Comparison of ENCODE assay signal across 20 mouse cellular contexts in genomic region chr8:115929472-115930210, GRCm38 (mm10).
DNase-seq lines count a peak whose midpoint lies in the region; ATAC-seq and TF ChIP-seq lines count a peak whose summit lies in the region.
"Had no signal": no experiment of that assay in that cellular context is flagged by ENCODE, and none has a peak within 500 bp of the region (broad histone marks: within the 10 kb centered on the region; RNA-seq: fewer than 3 reads in every experiment).

No protein-coding gene starts in this region.

- peak; percentile 81; the same call in 1 of the 2 replicates for ATAC-seq in intestine, embryonic 14.5 days (replicated peaks; ENCODE audit: low FRiP score, low TSS enrichment, low read depth)
- no peak for ATAC-seq in intestine, postnatal 0 days
- peak; percentile 93 for ATAC-seq in lung, embryonic 15.5 days (ENCODE audit: borderline replicate concordance, extremely low read depth, low FRiP score, low TSS enrichment)
- ATAC-seq in embryonic facial prominence, embryonic 15.5 days (ENCODE audit: insufficient number of reproducible peaks, low FRiP score, low TSS enrichment, low read depth): peak; percentile 72; the same call in 1 of the 2 replicates
- no peak; the same call in 1 of the 2 replicates for ATAC-seq in stomach, embryonic 15.5 days (ENCODE audit: insufficient read depth, low FRiP score, low read depth)

- peak overlapping the region; percentile 39 for H3K27ac ChIP-seq in intestine, embryonic 14.5 days (ENCODE audit: low read depth)
- H3K27ac ChIP-seq in intestine, postnatal 0 days (ENCODE audit: low read depth, low read length): no peak overlapping the region
- peak overlapping the region; percentile 61 for H3K27ac ChIP-seq in lung, embryonic 15.5 days
- H3K27ac ChIP-seq in embryonic facial prominence, embryonic 15.5 days (replicated peaks): 0 out of 2 replicates have a peak overlapping the region, but pooled peaks have one; percentile 48
- peak overlapping the region; percentile 48 for H3K27ac ChIP-seq in stomach, embryonic 15.5 days
- H3K27ac ChIP-seq: forebrain, embryonic 12.5 days; hindbrain, embryonic 13.5 days; left cerebral cortex, adult 2 months; limb, embryonic 13.5 days; liver, embryonic 15.5 days; midbrain, embryonic 10.5 days; neural tube, embryonic 12.5 days had no signal

- TF ChIP-seq CTCF in intestine, postnatal 0 days (IDR thresholded peaks at IDR 0.05; ENCODE audit: low read depth): no peak
- no peak for TF ChIP-seq CTCF in lung, adult 2 months (IDR thresholded peaks at IDR 0.05; ENCODE audit: insufficient read depth, low read length)

- no peak for TF ChIP-seq POLR2A in lung, adult 2 months (IDR thresholded peaks at IDR 0.05; ENCODE audit: borderline replicate concordance, extremely low read depth, low read depth, low read length)

- H3K4me3 ChIP-seq in intestine, embryonic 14.5 days (ENCODE audit: low read depth, low read length): no peak overlapping the region
- no peak overlapping the region for H3K4me3 ChIP-seq in intestine, postnatal 0 days (ENCODE audit: low read depth, low read length)
- no peak overlapping the region for H3K4me3 ChIP-seq in lung, embryonic 15.5 days
- H3K4me3 ChIP-seq in lung, adult 2 months (replicated peaks; ENCODE audit: extremely low read depth, low read depth, low read length): no peak overlapping the region
- no peak overlapping the region for H3K4me3 ChIP-seq in embryonic facial prominence, embryonic 15.5 days (replicated peaks)
- H3K4me3 ChIP-seq in stomach, embryonic 15.5 days (replicated peaks): no peak overlapping the region
- H3K4me3 ChIP-seq: forebrain, embryonic 12.5 days; hindbrain, embryonic 13.5 days; left cerebral cortex, adult 2 months; limb, embryonic 13.5 days; liver, embryonic 15.5 days; midbrain, embryonic 10.5 days; neural tube, embryonic 12.5 days had no signal

- H3K27me3 ChIP-seq in intestine, embryonic 14.5 days (replicated peaks; ENCODE audit: control insufficient read depth, insufficient read depth, low read length): no peaks in the 10 kb centered on the region
- no peaks in the 10 kb centered on the region for H3K27me3 ChIP-seq in intestine, postnatal 0 days (replicated peaks; ENCODE audit: control insufficient read depth, insufficient read depth, low read length)
- no peaks in the 10 kb centered on the region for H3K27me3 ChIP-seq in lung, embryonic 15.5 days
- no peaks in the 10 kb centered on the region for H3K27me3 ChIP-seq in embryonic facial prominence, embryonic 15.5 days
- H3K27me3 ChIP-seq in stomach, embryonic 15.5 days (replicated peaks): no peaks in the 10 kb centered on the region
- H3K27me3 ChIP-seq: forebrain, embryonic 12.5 days; hindbrain, embryonic 13.5 days; limb, embryonic 13.5 days; liver, embryonic 15.5 days; neural tube, embryonic 12.5 days had no signal

- intact Hi-C loops in heart, postnatal 36 days (cut with DNase I): no loop called here

- H3K4me2 ChIP-seq in intestine, embryonic 14.5 days (ENCODE audit: low read length): no peak overlapping the region
- H3K4me2 ChIP-seq in intestine, postnatal 0 days (replicated peaks; ENCODE audit: low read depth): no peak overlapping the region
- no peak overlapping the region for H3K4me2 ChIP-seq in lung, embryonic 15.5 days
- no peak overlapping the region for H3K4me2 ChIP-seq in embryonic facial prominence, embryonic 15.5 days (replicated peaks)
- H3K4me2 ChIP-seq in stomach, embryonic 15.5 days: no peak overlapping the region
- H3K4me2 ChIP-seq: forebrain, embryonic 12.5 days; hindbrain, embryonic 13.5 days; limb, embryonic 13.5 days; liver, embryonic 15.5 days; neural tube, embryonic 12.5 days had no signal

- no peak overlapping the region for H3K9ac ChIP-seq in intestine, embryonic 14.5 days (ENCODE audit: low read length)
- no peak overlapping the region for H3K9ac ChIP-seq in intestine, postnatal 0 days (ENCODE audit: low read depth, low read length)
- H3K9ac ChIP-seq in lung, embryonic 15.5 days: no peak overlapping the region
- H3K9ac ChIP-seq in embryonic facial prominence, embryonic 15.5 days: no peak overlapping the region
- no peak overlapping the region for H3K9ac ChIP-seq in stomach, embryonic 15.5 days
- H3K9ac ChIP-seq: forebrain, embryonic 12.5 days; hindbrain, embryonic 13.5 days; limb, embryonic 13.5 days; liver, embryonic 15.5 days; neural tube, embryonic 12.5 days had no signal

- no peaks in the 10 kb centered on the region for H3K36me3 ChIP-seq in intestine, embryonic 14.5 days (ENCODE audit: control insufficient read depth, insufficient read depth, low read length)
- no peaks in the 10 kb centered on the region for H3K36me3 ChIP-seq in intestine, postnatal 0 days (ENCODE audit: control insufficient read depth, insufficient read depth)
- H3K36me3 ChIP-seq in lung, embryonic 15.5 days: no peaks in the 10 kb centered on the region
- H3K36me3 ChIP-seq in embryonic facial prominence, embryonic 15.5 days: no peaks in the 10 kb centered on the region
- H3K36me3 ChIP-seq in stomach, embryonic 15.5 days: no peaks in the 10 kb centered on the region
- H3K36me3 ChIP-seq: forebrain, embryonic 12.5 days; hindbrain, embryonic 13.5 days; limb, embryonic 13.5 days; liver, embryonic 15.5 days; midbrain, embryonic 10.5 days; neural tube, embryonic 12.5 days had no signal

- H3K4me1 ChIP-seq in intestine, embryonic 14.5 days (replicated peaks; ENCODE audit: control insufficient read depth, insufficient read depth, low read length): peaks cover 6% of the 10 kb centered on the region
- no peaks in the 10 kb centered on the region for H3K4me1 ChIP-seq in intestine, postnatal 0 days (replicated peaks; ENCODE audit: control insufficient read depth, insufficient read depth, low read length)
- H3K4me1 ChIP-seq in lung, embryonic 15.5 days: 0 out of 2 replicates have a peak, but pooled peaks cover 5% of the 10 kb centered on the region
- no peaks in the 10 kb centered on the region for H3K4me1 ChIP-seq in lung, adult 2 months (ENCODE audit: control insufficient read depth, insufficient read depth, low read length)
- H3K4me1 ChIP-seq in embryonic facial prominence, embryonic 15.5 days: peaks cover 15% of the 10 kb centered on the region; the same call in 1 of the 2 replicates
- H3K4me1 ChIP-seq in stomach, embryonic 15.5 days: no peaks in the 10 kb centered on the region
- H3K4me1 ChIP-seq: liver, embryonic 15.5 days had no signal

- no peaks in the 10 kb centered on the region for H3K9me3 ChIP-seq in intestine, embryonic 14.5 days (ENCODE audit: control insufficient read depth, low read length)
- H3K9me3 ChIP-seq in intestine, postnatal 0 days (ENCODE audit: control insufficient read depth): no peaks in the 10 kb centered on the region
- no peaks in the 10 kb centered on the region for H3K9me3 ChIP-seq in lung, embryonic 15.5 days
- no peaks in the 10 kb centered on the region for H3K9me3 ChIP-seq in embryonic facial prominence, embryonic 15.5 days (replicated peaks)
- no peaks in the 10 kb centered on the region for H3K9me3 ChIP-seq in stomach, embryonic 15.5 days
- H3K9me3 ChIP-seq: forebrain, embryonic 12.5 days; hindbrain, embryonic 13.5 days; limb, embryonic 13.5 days; liver, embryonic 15.5 days; midbrain, embryonic 10.5 days; neural tube, embryonic 12.5 days had no signal

- WGBS in intestine, embryonic 14.5 days: 28% methylated on average over 8 of the region's 8 CpGs
- 50% methylated on average over 8 of the region's 8 CpGs for WGBS in intestine, postnatal 0 days
- 32% methylated on average over 8 of the region's 8 CpGs for WGBS in lung, embryonic 15.5 days
- WGBS in lung, adult 2 months: 47% methylated on average over 8 of the region's 8 CpGs
- WGBS in embryonic facial prominence, embryonic 15.5 days: 42% methylated on average over 8 of the region's 8 CpGs
- WGBS in stomach, embryonic 15.5 days: 33% methylated on average over 8 of the region's 8 CpGs

- no peak for DNase-seq in intestine, embryonic 14.5 days (ENCODE audit: low spot score)
- no peak for DNase-seq in lung, adult 2 months
- no peak for DNase-seq in heart, postnatal 36 days
- DNase-seq: adrenal gland, postnatal 10 days; cerebellum, adult 11-12 months; gastrocnemius, postnatal 14 days; kidney, adult 2 months; spleen, adult 18-20 months; thymus, postnatal 36 days had no signal

Comparison
In these comparisons a context has a peak if more than half of its experiments do, and no peak if none do; other contexts are left out.
1. ATAC-seq: peak in intestine, embryonic 14.5 days (single experiment), lung, embryonic 15.5 days (single experiment) and embryonic facial prominence, embryonic 15.5 days (single experiment); none in intestine, postnatal 0 days (single experiment) and stomach, embryonic 15.5 days (single experiment).